Mouse (Mus musculus): ENCODE measurements around the gene Atp1b2. TPM values are rescaled to one million over a fixed set of nuclear protein-coding genes. Genes with fewer than 3 reads are reported as not detected.

The Atp1b2 gene
- polyA plus RNA-seq, 2 experiments = 10.4 to 17.9 TPM

DNA sequence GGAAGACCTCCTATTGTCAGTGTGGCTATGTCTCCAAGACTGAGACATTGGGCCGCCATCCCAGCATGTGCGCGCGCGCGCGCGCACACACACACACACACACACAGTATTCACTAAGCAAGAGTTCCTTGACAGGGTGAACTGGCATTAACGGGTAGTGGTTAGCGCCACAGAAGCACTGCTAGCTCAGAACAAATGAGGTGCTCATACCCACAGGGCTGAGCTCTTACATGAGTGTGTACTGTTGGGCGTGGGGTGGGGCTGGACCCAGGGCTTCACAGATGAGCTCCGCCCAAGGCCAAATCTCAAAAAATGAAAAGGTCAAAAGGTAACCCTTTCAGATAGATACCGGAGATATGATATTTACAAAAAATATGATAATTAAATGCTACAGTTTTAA, 20.8 kb downstream of the Atp1b2 start:
- Histone ChIP-seq H3K4me2 (replicated peaks; ENCODE audit: low read depth, low read length, severe bottlenecking) (no peak overlapping the region), H3K27me3 (ENCODE audit: control insufficient read depth, insufficient read depth, low read length) (no peaks in the 10 kb centered on the region), H3K36me3 (ENCODE audit: control insufficient read depth, insufficient read depth, low read length) (peaks cover 51% of the 10 kb centered on the region), H3K9ac (ENCODE audit: low read depth, low read length, severe bottlenecking) (no peak overlapping the region), H3K27ac (replicated peaks; ENCODE audit: low read depth, low read length) (no peak overlapping the region), H3K4me1 (ENCODE audit: control insufficient read depth, insufficient read depth, low read length) (peaks cover 5% of the 10 kb centered on the region; the same call in 1 of the 2 replicates), H3K4me3 (replicated peaks; ENCODE audit: low read length) (no peak overlapping the region), H3K9me3 (ENCODE audit: control insufficient read depth, low read length) (no peaks in the 10 kb centered on the region)
- ATAC-seq (ENCODE audit: low FRiP score, low read depth) (no peak), DNase-seq (ENCODE audit: low spot score) (no peak)
- TF ChIP-seq POLR2A (IDR thresholded peaks at IDR 0.05; ENCODE audit: borderline replicate concordance, extremely low read depth, insufficient read depth, insufficient read length) = no peak
- 94% methylated on average over 13 of the region's 13 CpGs for WGBS

DNA sequence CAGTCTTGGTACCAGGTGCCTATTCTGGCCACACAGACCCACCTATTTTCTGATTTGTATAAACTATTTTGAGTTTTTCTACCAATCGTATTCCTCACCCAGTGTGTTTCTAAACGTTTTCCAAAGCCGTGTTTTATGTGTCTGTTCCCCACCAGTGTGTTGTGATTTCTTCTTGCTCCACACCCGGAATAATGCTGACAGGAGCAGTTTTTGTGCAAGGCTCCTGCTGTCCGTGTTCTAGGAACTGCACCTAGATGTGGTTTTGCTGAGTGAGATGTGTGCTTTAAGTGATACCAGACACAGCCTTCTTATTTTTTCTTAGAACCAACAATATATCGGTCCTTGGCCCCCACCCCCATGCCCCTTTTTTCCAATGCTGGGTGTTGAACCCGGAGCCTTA, 21.7 kb downstream of the Atp1b2 start:
- H3K27me3 ChIP-seq (ENCODE audit: control insufficient read depth, insufficient read depth, low read length) = no peaks in the 10 kb centered on the region
- H3K9me3 ChIP-seq (ENCODE audit: control insufficient read depth, low read length) = no peaks in the 10 kb centered on the region
- 78% methylated on average over 7 of the region's 7 CpGs for WGBS
- H3K4me1 ChIP-seq (ENCODE audit: control insufficient read depth, insufficient read depth, low read length) = peaks cover 5% of the 10 kb centered on the region; the same call in 1 of the 2 replicates
- no peak overlapping the region for H3K4me2 ChIP-seq (replicated peaks; ENCODE audit: low read depth, low read length, severe bottlenecking)
- no peak for TF ChIP-seq POLR2A (IDR thresholded peaks at IDR 0.05; ENCODE audit: borderline replicate concordance, extremely low read depth, insufficient read depth, insufficient read length)
- ATAC-seq (ENCODE audit: low FRiP score, low read depth) (no peak), DNase-seq (ENCODE audit: low spot score) (no peak)
- no peak overlapping the region for H3K9ac ChIP-seq (ENCODE audit: low read depth, low read length, severe bottlenecking)
- peaks cover 42% of the 10 kb centered on the region for H3K36me3 ChIP-seq (ENCODE audit: control insufficient read depth, insufficient read depth, low read length)
- no peak overlapping the region for H3K27ac ChIP-seq (replicated peaks; ENCODE audit: low read depth, low read length)
- no peak overlapping the region for H3K4me3 ChIP-seq (replicated peaks; ENCODE audit: low read length)

DNA sequence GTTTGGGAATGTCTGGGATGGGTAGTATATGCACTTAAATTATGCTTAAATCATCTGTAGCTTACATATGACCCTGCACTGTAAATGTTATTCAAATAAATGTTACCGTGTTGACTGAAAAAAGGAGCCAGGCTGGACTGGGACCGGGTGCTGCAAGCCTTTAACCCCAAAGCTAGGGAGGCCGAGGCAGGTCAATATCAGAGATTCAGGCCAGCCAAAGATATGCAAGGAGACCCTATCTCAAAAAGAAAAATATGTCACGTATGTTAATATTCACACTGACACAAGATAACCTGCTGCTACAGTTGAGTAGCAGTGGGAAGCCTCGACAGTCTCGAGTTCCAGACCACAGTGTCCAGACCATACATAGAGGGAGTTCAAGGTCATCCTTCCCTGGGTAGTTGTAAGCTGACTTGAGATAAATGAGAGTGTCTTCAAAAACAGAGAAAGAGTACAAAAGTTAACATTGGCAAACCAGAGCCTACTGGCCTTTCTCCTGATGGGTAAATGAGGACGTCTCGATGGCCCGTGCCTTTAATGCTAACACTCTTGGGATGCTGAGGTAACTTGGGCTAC, 23.4 kb downstream of the Atp1b2 start:
- H3K9me3 ChIP-seq (ENCODE audit: control insufficient read depth, low read length) = no peaks in the 10 kb centered on the region
- H3K27me3 ChIP-seq (ENCODE audit: control insufficient read depth, insufficient read depth, low read length) = no peaks in the 10 kb centered on the region
- 69% methylated on average over 9 of the region's 9 CpGs for WGBS
- peaks cover 25% of the 10 kb centered on the region for H3K36me3 ChIP-seq (ENCODE audit: control insufficient read depth, insufficient read depth, low read length)
- ATAC-seq (ENCODE audit: low FRiP score, low read depth) = no peak
- peak overlapping the region; percentile 81 for H3K9ac ChIP-seq (ENCODE audit: low read depth, low read length, severe bottlenecking)
- H3K4me1 ChIP-seq (ENCODE audit: control insufficient read depth, insufficient read depth, low read length) = peaks cover 18% of the 10 kb centered on the region
- TF ChIP-seq POLR2A (IDR thresholded peaks at IDR 0.05; ENCODE audit: borderline replicate concordance, extremely low read depth, insufficient read depth, insufficient read length) = no peak
- H3K4me2 ChIP-seq (replicated peaks; ENCODE audit: low read depth, low read length, severe bottlenecking) = peak overlapping the region; percentile 73
- H3K27ac ChIP-seq (replicated peaks; ENCODE audit: low read depth, low read length) = no peak overlapping the region
- peak overlapping the region; percentile 83 for H3K4me3 ChIP-seq (replicated peaks; ENCODE audit: low read length)
- no peak for DNase-seq (ENCODE audit: low spot score)

DNA sequence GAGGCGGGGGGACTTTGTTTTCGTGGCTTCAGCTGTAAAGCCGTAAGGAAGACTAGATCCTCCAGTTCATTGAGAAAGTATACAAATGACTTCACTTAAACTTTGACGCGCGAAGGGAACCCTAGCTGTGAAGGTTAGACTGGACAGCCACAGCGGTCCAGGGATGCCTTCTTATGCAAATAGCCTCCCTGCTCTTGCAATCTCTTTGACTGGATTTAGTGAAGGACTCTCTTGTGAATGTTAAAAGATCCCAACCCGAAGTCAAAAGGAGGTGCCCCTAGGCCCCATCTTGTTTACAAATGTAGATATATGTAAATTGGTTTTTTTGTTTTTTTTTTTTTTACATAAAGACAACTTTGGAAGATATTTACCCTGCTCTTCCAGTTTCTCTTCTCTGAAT, 23.9 kb downstream of the Atp1b2 start:
- peak overlapping the region; percentile 90 for H3K27ac ChIP-seq (replicated peaks; ENCODE audit: low read depth, low read length)
- H3K4me2 ChIP-seq (replicated peaks; ENCODE audit: low read depth, low read length, severe bottlenecking) = peak overlapping the region; percentile 73
- TF ChIP-seq POLR2A (IDR thresholded peaks at IDR 0.05; ENCODE audit: borderline replicate concordance, extremely low read depth, insufficient read depth, insufficient read length) = no peak
- H3K4me3 ChIP-seq (replicated peaks; ENCODE audit: low read length) = peak overlapping the region; percentile 83
- peak overlapping the region; percentile 81 for H3K9ac ChIP-seq (ENCODE audit: low read depth, low read length, severe bottlenecking)
- WGBS = under 1% methylated on average over 8 of the region's 8 CpGs
- H3K9me3 ChIP-seq (ENCODE audit: control insufficient read depth, low read length) = no peaks in the 10 kb centered on the region
- DNase-seq (ENCODE audit: low spot score) (no peak), ATAC-seq (ENCODE audit: low FRiP score, low read depth) (no peak)
- H3K4me1 ChIP-seq (ENCODE audit: control insufficient read depth, insufficient read depth, low read length) = peaks cover 23% of the 10 kb centered on the region
- H3K36me3 ChIP-seq (ENCODE audit: control insufficient read depth, insufficient read depth, low read length) = peaks cover 24% of the 10 kb centered on the region
- H3K27me3 ChIP-seq (ENCODE audit: control insufficient read depth, insufficient read depth, low read length) = no peaks in the 10 kb centered on the region

DNA sequence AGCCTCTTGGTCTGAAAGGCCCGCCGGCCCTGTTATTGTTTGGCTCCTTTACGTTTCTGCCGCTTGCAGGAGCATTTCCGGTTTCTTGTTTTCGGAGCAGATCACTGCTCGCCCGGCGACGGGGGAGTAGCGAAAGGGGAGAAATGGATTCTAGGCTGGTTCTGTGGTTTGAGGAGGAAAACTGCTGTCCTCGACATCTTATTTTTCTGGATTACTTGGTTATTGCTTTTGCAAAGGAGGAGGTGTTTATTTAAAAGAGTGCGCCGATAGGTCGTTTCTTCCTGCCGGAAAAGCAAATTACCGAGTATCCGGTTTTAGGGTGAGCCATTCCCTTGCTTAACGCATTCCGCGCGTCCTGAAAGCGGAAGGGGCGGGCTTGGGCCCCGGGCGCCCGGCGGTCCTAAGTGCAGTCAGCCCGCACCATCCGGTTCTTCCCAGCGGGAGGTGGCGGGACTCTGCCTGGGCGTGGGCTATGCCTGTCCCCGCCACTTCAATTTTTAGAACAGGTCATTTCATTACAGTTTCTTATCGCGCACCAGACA, 24.5 kb downstream of the Atp1b2 start:
- under 1% methylated on average over 36 of the region's 36 CpGs for WGBS
- peak; percentile 43; the same call in 1 of the 2 replicates for TF ChIP-seq POLR2A (IDR thresholded peaks at IDR 0.05; ENCODE audit: borderline replicate concordance, extremely low read depth, insufficient read depth, insufficient read length)
- no peaks in the 10 kb centered on the region for H3K9me3 ChIP-seq (ENCODE audit: control insufficient read depth, low read length)
- H3K4me2 ChIP-seq (replicated peaks; ENCODE audit: low read depth, low read length, severe bottlenecking) = peak overlapping the region; percentile 73
- peak overlapping the region; percentile 81 for H3K9ac ChIP-seq (ENCODE audit: low read depth, low read length, severe bottlenecking)
- peak overlapping the region; percentile 83 for H3K4me3 ChIP-seq (replicated peaks; ENCODE audit: low read length)
- H3K4me1 ChIP-seq (ENCODE audit: control insufficient read depth, insufficient read depth, low read length) = peaks cover 23% of the 10 kb centered on the region
- H3K36me3 ChIP-seq (ENCODE audit: control insufficient read depth, insufficient read depth, low read length) = peaks cover 22% of the 10 kb centered on the region
- no peaks in the 10 kb centered on the region for H3K27me3 ChIP-seq (ENCODE audit: control insufficient read depth, insufficient read depth, low read length)
- DNase-seq (ENCODE audit: low spot score) = peak; percentile 96
- peak overlapping the region; percentile 90 for H3K27ac ChIP-seq (replicated peaks; ENCODE audit: low read depth, low read length)
- ATAC-seq (ENCODE audit: low FRiP score, low read depth) = peak; percentile 83
